Mouse (Mus musculus) left cerebral cortex, adult 2 months (tissue): ENCODE measurements at regions not wholly inside any gene's neighbourhood (a gene's known extent, or its start where the extent isn't known, plus 50 kb on each side); places are given as distances from the start of the nearest gene placed in this dataset.

ENCODE experiments used
- DNase-seq, 2 experiments: peaks; one replicate each; pipeline ENCODE4 v3.0.0; 2021 to 2022; ENCODE audit warnings: low spot score in 2 of 2, mixed read lengths in 1 of 2; ENCODE audit errors: extremely low spot score in 1 of 2
- H3K27ac ChIP-seq: fragments of 200-600 bp; 2 replicates; pipeline ENCODE4 v1.8.1; 2022
- H3K4me3 ChIP-seq: fragments of 200-600 bp; 2 replicates; pipeline ENCODE4 v1.8.1; 2022
- CTCF ChIP-seq: fragments of 200-600 bp; IDR thresholded peaks from 2 replicates; pipeline ENCODE4 v1.8.1; 2022; ENCODE audit warnings: antibody characterized with exemption, mild to moderate bottlenecking, moderate library complexity
- intact Hi-C: fragments of 180-260 bp; cut with DNase I; formaldehyde crosslinking; loops from one replicate; pipeline ENCODE4 v1.15.1; 2025

- no peak for DNase-seq
- no peak for TF ChIP-seq CTCF
- no peak overlapping the region for H3K27ac ChIP-seq
- H3K4me3 ChIP-seq = no peak overlapping the region
- intact Hi-C loops = loop anchor here (5.0 to 10.0 kb wide), 3 partner anchors 214 to 811 kb away; partner anchors contain the start of gene Acvr2a
These were observed 812.7 kb upstream of the Acvr2a start for GRCm38 (mm10) chr2:48001230-48001629.

GRCm38 (mm10) chr2:48001800-48002507 lies 812.0 kb upstream of the Acvr2a start:
- TF ChIP-seq CTCF = peak; percentile 89
- intact Hi-C loops = loop anchor here (1.0 to 10.0 kb wide), 4 partner anchors 215 to 884 kb away; partner anchors contain the start of gene Acvr2a
- DNase-seq = peak; percentile 20 to 50
- no peak overlapping the region for H3K27ac ChIP-seq
- no peak overlapping the region for H3K4me3 ChIP-seq

DNA sequence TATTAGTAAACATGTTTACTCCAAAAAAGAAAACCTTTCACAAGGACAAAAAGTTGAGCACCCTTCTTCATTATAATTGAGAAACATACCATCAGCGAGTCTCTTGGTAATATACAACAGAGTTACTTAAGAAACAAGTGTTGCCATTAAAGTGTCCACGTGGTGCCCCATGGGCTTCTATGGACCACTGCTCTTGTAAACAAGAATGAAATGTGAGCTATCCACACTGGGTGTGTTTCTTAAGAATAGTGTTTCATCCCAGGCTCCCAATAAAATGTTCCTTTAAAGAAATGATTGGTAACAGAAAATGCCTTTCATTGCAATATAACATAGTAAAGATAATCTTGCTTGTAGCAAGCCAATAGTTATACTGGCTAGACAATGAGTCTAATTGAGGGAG lies 803.6 kb upstream of the Acvr2a start:
- intact Hi-C loops = no loop called here
- no peak for DNase-seq
- TF ChIP-seq CTCF = no peak

DNA sequence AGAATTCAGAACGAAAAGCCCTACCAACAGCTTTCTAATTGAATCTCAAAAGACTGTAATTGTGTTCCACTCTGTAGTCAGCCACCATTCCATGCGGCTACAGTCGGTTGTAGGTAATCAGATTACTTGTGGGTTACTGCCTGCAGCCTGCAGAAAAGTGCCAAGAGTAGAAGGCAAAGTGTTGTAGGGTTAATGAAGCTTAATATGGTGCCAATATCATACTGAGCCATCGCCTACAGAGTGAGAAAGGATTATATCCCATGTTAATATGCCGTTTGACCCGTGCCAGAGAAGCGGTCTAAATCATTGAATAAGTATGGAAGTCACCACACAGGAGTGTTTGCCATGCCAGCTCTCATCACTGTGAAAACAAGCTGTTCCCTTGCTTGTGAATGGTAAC lies 786.4 kb upstream of the Acvr2a start:
- TF ChIP-seq CTCF = no peak
- no peak overlapping the region for H3K27ac ChIP-seq
- intact Hi-C loops = no loop called here

More for the DNA sequence above, 803.6 kb upstream of the Acvr2a start:
- Histone ChIP-seq H3K27ac (no peak overlapping the region), H3K4me3 (no peak overlapping the region)

DNA sequence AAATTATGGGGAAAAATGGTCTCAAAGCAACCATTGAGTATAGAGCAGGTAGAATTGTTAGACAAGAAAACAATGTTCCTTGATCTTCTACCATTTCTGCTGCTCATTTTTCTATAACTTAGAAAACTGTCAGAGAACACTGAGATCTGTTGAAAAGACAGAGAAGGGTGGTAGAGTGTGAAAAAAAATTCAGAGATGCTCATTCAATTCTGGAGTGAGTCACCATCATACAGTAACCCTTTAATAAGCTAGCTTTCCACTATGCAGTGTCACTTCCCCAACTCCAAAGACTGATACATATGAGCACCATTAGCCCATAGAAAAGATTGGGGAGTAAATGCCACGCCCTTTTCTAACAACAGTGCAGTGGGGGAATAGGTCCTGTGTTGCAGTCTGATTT lies 752.5 kb upstream of the Acvr2a start:
- DNase-seq = no peak
- H3K4me3 ChIP-seq = no peak overlapping the region
- intact Hi-C loops = no loop called here
- TF ChIP-seq CTCF = no peak
- no peak overlapping the region for H3K27ac ChIP-seq

More for the DNA sequence above, 786.4 kb upstream of the Acvr2a start:
- DNase-seq = no peak
- H3K4me3 ChIP-seq = no peak overlapping the region

DNA sequence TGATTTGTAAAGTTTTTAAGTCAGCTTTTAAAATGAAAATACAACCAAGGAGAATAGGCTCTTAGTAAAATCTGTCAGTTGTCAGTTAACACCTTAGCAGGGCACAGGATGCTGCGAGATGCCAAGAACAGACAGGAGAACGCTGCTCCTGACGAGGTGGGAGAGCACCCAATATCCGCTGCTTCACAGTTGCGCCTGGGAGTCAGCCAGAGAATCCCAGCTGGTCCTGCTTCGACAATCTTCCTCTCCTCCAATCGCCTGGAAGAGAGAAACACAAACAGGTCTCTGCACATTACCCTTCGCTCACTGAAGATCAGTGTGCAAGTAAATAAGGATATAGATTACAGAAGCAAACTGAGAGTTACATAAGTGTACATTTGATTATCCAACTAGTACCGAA lies 750.5 kb upstream of the Acvr2a start:
- TF ChIP-seq CTCF = no peak
- Histone ChIP-seq H3K4me3 (no peak overlapping the region), H3K27ac (no peak overlapping the region)
- DNase-seq = peak; percentile 29 to 30
- intact Hi-C loops = no loop called here

DNA sequence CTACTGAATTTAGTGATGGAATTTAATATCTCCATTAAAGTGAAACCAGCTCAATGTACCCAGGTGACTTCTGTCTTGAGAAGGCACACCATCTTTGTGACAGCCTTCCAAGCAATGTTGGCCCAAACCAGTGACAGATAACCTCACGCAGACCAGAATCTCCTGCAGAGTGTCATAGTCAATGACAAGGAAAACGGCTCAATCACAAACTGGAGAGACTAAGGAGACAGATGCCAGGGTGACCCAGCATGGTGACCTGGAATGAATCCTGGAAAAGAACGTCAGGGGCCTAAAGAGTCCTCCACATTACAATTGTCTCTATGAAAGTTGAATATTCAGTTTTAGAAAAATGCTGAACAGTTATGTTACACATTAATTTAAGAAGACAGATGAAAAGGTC lies 748.7 kb upstream of the Acvr2a start:
- TF ChIP-seq CTCF = no peak
- H3K4me3 ChIP-seq = no peak overlapping the region
- no peak for DNase-seq
- intact Hi-C loops = no loop called here
- H3K27ac ChIP-seq = no peak overlapping the region

- intact Hi-C loops = no loop called here
- no peak for DNase-seq
- no peak for TF ChIP-seq CTCF
- H3K27ac ChIP-seq = no peak overlapping the region
- H3K4me3 ChIP-seq = no peak overlapping the region
These were observed 731.6 kb upstream of the Acvr2a start for GRCm38 (mm10) chr2:48082120-48082799.

DNA sequence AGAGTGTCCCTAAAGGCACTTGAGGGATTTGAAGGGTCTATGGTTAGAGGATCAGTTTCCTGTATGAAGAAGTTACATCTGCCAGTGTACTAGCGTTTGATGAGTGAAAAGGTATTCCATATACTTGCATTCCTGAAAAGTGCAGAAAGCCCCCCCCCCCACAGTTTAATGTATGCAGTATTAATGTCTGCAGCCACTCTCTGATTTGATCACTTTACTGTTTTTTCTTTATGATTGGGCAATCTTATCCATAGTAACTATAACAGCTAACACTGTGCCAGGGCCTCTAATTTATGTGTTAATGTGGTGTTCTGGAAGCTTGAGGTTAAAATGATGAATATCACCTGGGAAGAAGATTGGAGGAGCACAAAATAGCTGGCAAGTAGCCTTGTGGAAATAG lies 715.6 kb upstream of the Acvr2a start:
- intact Hi-C loops = no loop called here
- DNase-seq = no peak
- H3K4me3 ChIP-seq = no peak overlapping the region
- H3K27ac ChIP-seq = no peak overlapping the region
- no peak for TF ChIP-seq CTCF

GRCm38 (mm10) chr2:48098931-48099531 lies 714.9 kb upstream of the Acvr2a start:
- intact Hi-C loops = no loop called here
- TF ChIP-seq CTCF = no peak
- DNase-seq = peak; percentile 14 to 15

GRCm38 (mm10) chr2:48123662-48124061 lies 690.2 kb upstream of the Acvr2a start:
- intact Hi-C loops = no loop called here
- H3K27ac ChIP-seq = no peak overlapping the region
- no peak for TF ChIP-seq CTCF
- no peak for DNase-seq
- no peak overlapping the region for H3K4me3 ChIP-seq

More at GRCm38 (mm10) chr2:48098931-48099531, 714.9 kb upstream of the Acvr2a start:
- Histone ChIP-seq H3K4me3 (no peak overlapping the region), H3K27ac (no peak overlapping the region)

GRCm38 (mm10) chr2:48138051-48138611 lies 675.8 kb upstream of the Acvr2a start:
- intact Hi-C loops = no loop called here
- no peak for TF ChIP-seq CTCF
- Histone ChIP-seq H3K4me3 (no peak overlapping the region), H3K27ac (no peak overlapping the region)
- no peak for DNase-seq
